Comparison of ENCODE assay signal across 19 mouse cellular contexts in the genomic region with DNA sequence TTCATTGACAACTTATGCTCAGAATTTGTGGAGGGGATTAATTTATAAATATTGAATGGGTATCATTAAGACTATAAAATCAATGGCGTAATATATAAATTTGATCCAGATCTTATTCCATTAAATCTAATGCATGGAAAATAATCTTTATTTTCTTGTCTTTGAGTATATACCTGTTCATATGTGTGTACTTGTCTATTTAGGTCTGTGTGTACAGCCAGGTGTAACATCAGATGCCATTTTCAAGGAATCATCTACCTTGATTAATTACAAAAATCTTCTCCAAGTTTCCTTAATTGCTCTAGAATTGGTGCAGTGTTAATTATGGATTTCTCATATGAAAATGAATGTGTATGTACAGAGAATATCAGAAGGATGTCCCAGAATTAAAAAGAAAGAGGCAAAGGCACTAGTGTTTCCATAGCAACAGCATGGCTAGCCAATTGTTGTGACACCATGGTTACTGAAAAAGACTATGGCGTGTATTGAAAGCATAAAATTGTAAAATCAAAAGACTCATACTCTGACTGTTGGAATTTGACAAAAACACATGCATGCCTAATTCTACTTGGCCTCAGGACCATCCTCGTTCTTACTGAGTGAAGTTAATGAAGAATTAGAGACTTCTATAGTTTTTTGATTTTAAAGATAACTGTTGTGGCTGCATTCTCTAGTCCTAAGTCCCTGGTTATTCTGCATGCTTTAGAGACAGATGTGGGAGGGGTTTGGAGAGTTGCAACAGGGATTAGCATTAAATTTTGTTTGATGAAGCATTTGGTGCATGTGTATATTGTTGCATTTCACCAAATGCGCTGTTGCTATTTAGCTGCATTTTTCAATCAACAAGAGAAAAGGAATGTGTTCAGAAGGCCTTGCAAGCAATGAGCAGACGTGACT.
DNase-seq lines count a peak whose midpoint lies in the region; ATAC-seq lines count a peak whose summit lies in the region.
"Had no signal": no experiment of that assay in that cellular context is flagged by ENCODE, and none has a peak within 500 bp of the region (broad histone marks: within the 10 kb centered on the region; RNA-seq: fewer than 3 reads in every experiment).

No protein-coding gene starts in this region.

- H3K27ac ChIP-seq in forebrain, embryonic 13.5 days = no peak overlapping the region
- no peak overlapping the region for H3K27ac ChIP-seq in midbrain, embryonic 13.5 days
- no peak overlapping the region for H3K27ac ChIP-seq in intestine, embryonic 16.5 days (ENCODE audit: low read length)
- H3K27ac ChIP-seq: gastrocnemius, adult 2 months; heart, embryonic 10.5 days; kidney, postnatal 0 days; neural tube, embryonic 13.5 days had no signal

- no peak overlapping the region for H3K4me3 ChIP-seq in forebrain, embryonic 13.5 days
- H3K4me3 ChIP-seq in midbrain, embryonic 13.5 days (replicated peaks) = no peak overlapping the region
- no peak overlapping the region for H3K4me3 ChIP-seq in intestine, embryonic 16.5 days (ENCODE audit: low read length)
- H3K4me3 ChIP-seq: gastrocnemius, adult 2 months; heart, embryonic 10.5 days; neural tube, embryonic 13.5 days had no signal

- H3K9me3 ChIP-seq in forebrain, embryonic 13.5 days (replicated peaks) = no peaks in the 10 kb centered on the region
- H3K9me3 ChIP-seq in midbrain, embryonic 13.5 days = no peaks in the 10 kb centered on the region
- H3K9me3 ChIP-seq in intestine, embryonic 16.5 days (ENCODE audit: control insufficient read depth, low read length) = no peaks in the 10 kb centered on the region
- H3K9me3 ChIP-seq: heart, embryonic 10.5 days; neural tube, embryonic 13.5 days had no signal

- H3K4me2 ChIP-seq in forebrain, embryonic 13.5 days = no peak overlapping the region
- no peak overlapping the region for H3K4me2 ChIP-seq in midbrain, embryonic 13.5 days (replicated peaks)
- no peak overlapping the region for H3K4me2 ChIP-seq in intestine, embryonic 16.5 days (ENCODE audit: low read depth, low read length)
- H3K4me2 ChIP-seq: neural tube, embryonic 13.5 days had no signal

- intact Hi-C loops in left cerebral cortex, postnatal 14 days (cut with DNase I) = no loop called here
- intact Hi-C loops in left cerebral cortex, postnatal 4 days (cut with DNase I) = no loop called here

- 57% methylated on average over 5 of the region's 5 CpGs for whole genome bisulfite sequencing in forebrain, embryonic 13.5 days
- 57% methylated on average over 5 of the region's 5 CpGs for WGBS in midbrain, embryonic 13.5 days
- 82% methylated on average over 5 of the region's 5 CpGs for WGBS in intestine, embryonic 16.5 days

- H3K27me3 ChIP-seq in forebrain, embryonic 13.5 days = no peaks in the 10 kb centered on the region
- H3K27me3 ChIP-seq in midbrain, embryonic 13.5 days = no peaks in the 10 kb centered on the region
- H3K27me3 ChIP-seq in intestine, embryonic 16.5 days (replicated peaks; ENCODE audit: control insufficient read depth, insufficient read depth, low read length) = no peaks in the 10 kb centered on the region
- H3K27me3 ChIP-seq: neural tube, embryonic 13.5 days had no signal

- H3K4me1 ChIP-seq in forebrain, embryonic 13.5 days = no peaks in the 10 kb centered on the region
- H3K4me1 ChIP-seq in midbrain, embryonic 13.5 days (replicated peaks) = peaks cover 5% of the 10 kb centered on the region
- H3K4me1 ChIP-seq in intestine, embryonic 16.5 days (ENCODE audit: control insufficient read depth, insufficient read depth, low read length) = no peaks in the 10 kb centered on the region
- H3K4me1 ChIP-seq: heart, embryonic 10.5 days; neural tube, embryonic 13.5 days had no signal

- H3K9ac ChIP-seq in forebrain, embryonic 13.5 days = no peak overlapping the region
- no peak overlapping the region for H3K9ac ChIP-seq in midbrain, embryonic 13.5 days (replicated peaks)
- no peak overlapping the region for H3K9ac ChIP-seq in intestine, embryonic 16.5 days (ENCODE audit: low read depth, low read length)
- H3K9ac ChIP-seq: neural tube, embryonic 13.5 days had no signal

- peak; percentile 18 for DNase-seq in embryo, embryonic 10.5 days (ENCODE audit: low spot score)
- DNase-seq in embryo, embryonic 11 days = no peak
- DNase-seq in left cerebral cortex, postnatal 14 days (ENCODE audit: low spot score in 2 of 2) = peak; percentile 7 to 61
- DNase-seq in left cerebral cortex, postnatal 4 days = no peak
- no peak for DNase-seq in liver
- DNase-seq: adrenal gland, adult 8-10 months; cerebellum, postnatal 14 days; gastrocnemius, adult 2 months; heart, postnatal 14 days; lung, adult 18-20 months; lung, postnatal 4 days; thymus, postnatal 36 days had no signal

- H3K36me3 ChIP-seq in forebrain, embryonic 13.5 days (ENCODE audit: poor library complexity, severe bottlenecking) = no peaks in the 10 kb centered on the region
- no peaks in the 10 kb centered on the region for H3K36me3 ChIP-seq in midbrain, embryonic 13.5 days
- no peaks in the 10 kb centered on the region for H3K36me3 ChIP-seq in intestine, embryonic 16.5 days (ENCODE audit: control insufficient read depth, insufficient read depth, low read length)
- H3K36me3 ChIP-seq: heart, embryonic 10.5 days; neural tube, embryonic 13.5 days had no signal

- ATAC-seq in forebrain, embryonic 13.5 days = peak; percentile 53; the same call in 1 of the 2 replicates
- ATAC-seq in midbrain, embryonic 13.5 days = peak; percentile 56; the same call in 1 of the 2 replicates
- no peak for ATAC-seq in intestine, embryonic 16.5 days
- ATAC-seq: intestine, postnatal 0 days had no signal

Comparison
In these comparisons a context has a peak if more than half of its experiments do, and no peak if none do; other contexts are left out.
1. DNase-seq: peak in embryo, embryonic 10.5 days (single experiment) and left cerebral cortex, postnatal 14 days (2 of 2); none in embryo, embryonic 11 days (single experiment), left cerebral cortex, postnatal 4 days (single experiment) and liver (single experiment).